Mouse (Mus musculus) G1E (cell line): ENCODE measurements around the gene Sptlc2. TPM values are rescaled to one million over a fixed set of nuclear protein-coding genes. Genes with fewer than 3 reads are reported as not detected.
A peak's percentile ranks its signal among the peaks of the same experiment; 100 is the strongest.
"Not testable (repeated sequence)": the region's sequence is repeated elsewhere in the genome, so short reads cannot be mapped to it uniquely, and the experiment has no call there.

Experiments used
- ATAC-seq: 2 replicates; pipeline ENCODE4 v1.8.0; 2016; ENCODE audit warnings: mild to moderate bottlenecking; ENCODE audit not compliant: insufficient number of reproducible peaks, poor library complexity, low FRiP score, severe bottlenecking; ENCODE audit errors: extremely low read depth
- DNase-seq: peaks from one replicate; pipeline ENCODE4 v3.0.0; 2012; ENCODE audit warnings: low spot score
- H3K27me3 ChIP-seq: 2 replicates; pipeline ENCODE4 v1.6.1; 2012; ENCODE audit warnings: mild to moderate bottlenecking, low read length, inconsistent platforms; ENCODE audit not compliant: insufficient read depth
- H3K36me3 ChIP-seq: replicated peaks from 2 replicates; pipeline ENCODE3; 2012; ENCODE audit warnings: mild to moderate bottlenecking, inconsistent platforms
- H3K4me1 ChIP-seq: 2 replicates; pipeline ENCODE4 v1.6.1; 2012; ENCODE audit warnings: low read depth, low read length, inconsistent platforms, mixed read lengths; ENCODE audit not compliant: insufficient read depth
- H3K4me3 ChIP-seq: 2 replicates; pipeline ENCODE4 v1.5.1; 2012; ENCODE audit warnings: low read depth, mild to moderate bottlenecking, inconsistent platforms, low read length, moderate library complexity, mixed read lengths
- H3K9me3 ChIP-seq: replicated peaks from 2 replicates; pipeline ENCODE4 v1.6.1; 2012; ENCODE audit warnings: inconsistent platforms
- CTCF ChIP-seq: IDR thresholded peaks from 2 replicates; pipeline ENCODE4 v1.5.1; 2012; ENCODE audit warnings: low read depth, low read length, inconsistent platforms, mixed read lengths
- GATA1 ChIP-seq: IDR thresholded peaks from 2 replicates; pipeline ENCODE4 v1.6.1; 2012; ENCODE audit warnings: borderline replicate concordance, low read length, inconsistent platforms, mixed read lengths
- GATA2 ChIP-seq: IDR thresholded peaks from 2 replicates; pipeline ENCODE4 v1.6.1; 2012; ENCODE audit warnings: low read depth, low read length, inconsistent platforms, borderline replicate concordance
- POLR2AphosphoS5 ChIP-seq: IDR thresholded peaks from 2 replicates; pipeline ENCODE4 v1.6.1; 2012; ENCODE audit warnings: low read depth, low read length, inconsistent platforms; ENCODE audit not compliant: insufficient replicate concordance
- TAL1 ChIP-seq: conservative IDR thresholded peaks from 2 replicates; pipeline ENCODE4 v1.6.1; 2012; ENCODE audit warnings: low read depth, low read length, inconsistent platforms, mixed read lengths
- polyA plus RNA-seq: library from polyadenylated mRNA; stranded (reverse); fragments of >175 nt; gene quantifications from 2 replicates; pipeline ENCODE4 v1.2.3, GENCODE M21; 2012
- total RNA-seq, 2 experiments: library from RNA; stranded (forward) in 1 of 2; stranded (reverse) in 1 of 2; fragments of 200-1000 nt in 1 of 2; fragments of >200 nt in 1 of 2; fragmentation: Nextera tagmentation in 1 of 2; gene quantifications; 2 replicates each; pipeline ENCODE4 v1.2.3; 2014 to 2017

The Sptlc2 gene
- total and polyA plus RNA-seq, 3 experiments = 50.5 to 212 (median 111) TPM

GRCm38 (mm10) chr12:87281766-87282165 lies 106.4 kb downstream of the Sptlc2 start:
- DNase-seq = no peak
- no peak for ATAC-seq
- Histone ChIP-seq H3K9me3 (no peaks in the 10 kb centered on the region), H3K4me1 (peaks cover 10% of the 10 kb centered on the region), H3K36me3 (peaks cover 19% of the 10 kb centered on the region), H3K27me3 (peaks cover 48% of the 10 kb centered on the region), H3K4me3 (no peak overlapping the region)
- no peak for TF ChIP-seq POLR2AphosphoS5
- TF ChIP-seq GATA2 = no peak
- no peak for TF ChIP-seq TAL1
- no peak for TF ChIP-seq GATA1
- no peak for TF ChIP-seq CTCF

- Histone ChIP-seq H3K4me1 (peaks cover 29% of the 10 kb centered on the region), H3K9me3 (no peaks in the 10 kb centered on the region), H3K27me3 (peaks cover 35% of the 10 kb centered on the region), H3K4me3 (no peak overlapping the region), H3K36me3 (peaks cover 38% of the 10 kb centered on the region)
- TF ChIP-seq TAL1 (no peak), POLR2AphosphoS5 (no peak), CTCF (no peak), GATA1 (no peak), GATA2 (no peak)
- DNase-seq = no peak
- ATAC-seq = no peak
These were observed 108.3 kb downstream of the Sptlc2 start for GRCm38 (mm10) chr12:87279879-87280278.

- DNase-seq = no peak
- H3K36me3 ChIP-seq = peaks cover 43% of the 10 kb centered on the region
- no peak overlapping the region for H3K4me3 ChIP-seq
- H3K9me3 ChIP-seq = no peaks in the 10 kb centered on the region
- H3K4me1 ChIP-seq = peaks cover 34% of the 10 kb centered on the region
- ATAC-seq = no peak
- peaks cover 29% of the 10 kb centered on the region for H3K27me3 ChIP-seq
- no peak for TF ChIP-seq GATA1
- TF ChIP-seq CTCF = no peak
- no peak for TF ChIP-seq POLR2AphosphoS5
- no peak for TF ChIP-seq GATA2
- TF ChIP-seq TAL1 = no peak
These were observed 108.8 kb downstream of the Sptlc2 start for GRCm38 (mm10) chr12:87279350-87279749.

- TF ChIP-seq GATA1 = no peak
- TF ChIP-seq GATA2 = no peak
- TF ChIP-seq POLR2AphosphoS5 = no peak
- no peak for TF ChIP-seq TAL1
- no peak for TF ChIP-seq CTCF
- Histone ChIP-seq H3K27me3 (peaks cover 19% of the 10 kb centered on the region; the same call in 1 of the 2 replicates), H3K36me3 (peaks cover 54% of the 10 kb centered on the region), H3K4me1 (peaks cover 44% of the 10 kb centered on the region), H3K4me3 (no peak overlapping the region), H3K9me3 (no peaks in the 10 kb centered on the region)
- ATAC-seq = no peak
- no peak for DNase-seq
These were observed 109.9 kb downstream of the Sptlc2 start for GRCm38 (mm10) chr12:87278118-87278730.

GRCm38 (mm10) chr12:87277251-87277650 lies 110.9 kb downstream of the Sptlc2 start:
- not testable (repeated sequence) for H3K9me3 ChIP-seq, ATAC-seq, DNase-seq, H3K4me3 ChIP-seq
- H3K27me3 ChIP-seq = peaks cover 14% of the 10 kb centered on the region; the same call in 1 of the 2 replicates
- peaks cover 63% of the 10 kb centered on the region for H3K36me3 ChIP-seq
- H3K4me1 ChIP-seq = peaks cover 52% of the 10 kb centered on the region

GRCm38 (mm10) chr12:87274853-87275831 lies 113.0 kb downstream of the Sptlc2 start:
- peak; percentile 77; the same call in 1 of the 2 replicates for ATAC-seq
- H3K36me3 ChIP-seq = peaks cover 84% of the 10 kb centered on the region
- H3K4me1 ChIP-seq = peaks cover 62% of the 10 kb centered on the region
- peaks cover 10% of the 10 kb centered on the region; the same call in 1 of the 2 replicates for H3K27me3 ChIP-seq
- H3K4me3 ChIP-seq = no peak overlapping the region; the same call in 1 of the 2 replicates
- TF ChIP-seq TAL1 (no peak), GATA2 (no peak), GATA1 (no peak), POLR2AphosphoS5 (no peak), CTCF (no peak)
- no peaks in the 10 kb centered on the region for H3K9me3 ChIP-seq
- no peak for DNase-seq
